30 mouse cellular contexts compared by ENCODE assay signal in the genomic region with DNA sequence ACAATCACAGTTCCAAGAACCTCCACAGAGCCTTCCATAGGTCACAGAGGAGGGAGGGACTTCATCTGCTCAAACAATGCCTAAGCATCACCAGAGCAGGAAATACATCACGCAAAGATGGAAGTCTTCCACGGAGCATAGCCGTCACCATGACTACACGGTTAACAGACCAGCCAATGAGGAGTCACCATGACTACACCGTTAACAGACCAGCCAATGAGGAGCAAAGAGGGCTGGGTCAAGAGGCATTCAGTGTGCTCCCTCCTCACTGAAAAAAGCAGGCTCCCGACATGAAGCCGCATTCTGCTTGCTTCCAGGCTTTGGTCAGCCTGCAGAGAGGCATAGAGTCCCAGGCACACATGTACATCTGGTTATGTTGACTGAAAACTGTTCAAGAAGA.
DNase-seq lines count a peak whose midpoint lies in the region; ATAC-seq and TF ChIP-seq lines count a peak whose summit lies in the region.
"Had no signal": no experiment of that assay in that cellular context is flagged by ENCODE, and none has a peak within 500 bp of the region (broad histone marks: within the 10 kb centered on the region; RNA-seq: fewer than 3 reads in every experiment).

No protein-coding gene starts in this region.

- TF ChIP-seq CTCF in hindbrain, postnatal 0 days (IDR thresholded peaks at IDR 0.05; ENCODE audit: low read depth), result no peak
- no peak for TF ChIP-seq CTCF in cortical plate, adult 2 months (IDR thresholded peaks at IDR 0.05; ENCODE audit: extremely low read depth, insufficient read depth, low read length)
- TF ChIP-seq CTCF in stomach, postnatal 0 days (IDR thresholded peaks at IDR 0.05; ENCODE audit: low read depth), result no peak

- no peak overlapping the region for H3K9ac ChIP-seq in hindbrain, postnatal 0 days (replicated peaks; ENCODE audit: low read length)
- H3K9ac ChIP-seq in hindbrain, embryonic 13.5 days, result no peak overlapping the region
- H3K9ac ChIP-seq in neural tube, embryonic 15.5 days (replicated peaks), result no peak overlapping the region
- H3K9ac ChIP-seq in stomach, postnatal 0 days (ENCODE audit: low read length), result no peak overlapping the region
- H3K9ac ChIP-seq: forebrain, embryonic 12.5 days; hindbrain, embryonic 15.5 days; liver, embryonic 14.5 days; neural tube, embryonic 12.5 days had no signal

- ATAC-seq in hindbrain, postnatal 0 days, result peak; percentile 68; the same call in 1 of the 2 replicates
- no peak for ATAC-seq in hindbrain, embryonic 13.5 days (ENCODE audit: low FRiP score)
- ATAC-seq in neural tube, embryonic 15.5 days (ENCODE audit: low FRiP score), result 0 out of 2 replicates have a peak, but pooled peaks have one; percentile 41
- no peak for ATAC-seq in stomach, postnatal 0 days (ENCODE audit: low FRiP score, low TSS enrichment)
- ATAC-seq: intestine, embryonic 16.5 days had no signal

- no peak overlapping the region for H3K27ac ChIP-seq in hindbrain, postnatal 0 days
- no peak overlapping the region for H3K27ac ChIP-seq in hindbrain, embryonic 13.5 days
- H3K27ac ChIP-seq in neural tube, embryonic 15.5 days (replicated peaks), result no peak overlapping the region
- H3K27ac ChIP-seq in cortical plate, adult 2 months (ENCODE audit: insufficient read depth, low read length), result peak overlapping the region; percentile 80; the same call in 1 of the 2 replicates
- no peak overlapping the region for H3K27ac ChIP-seq in stomach, postnatal 0 days (replicated peaks)
- H3K27ac ChIP-seq: forebrain, embryonic 12.5 days; gastrocnemius, adult 2 months; hindbrain, embryonic 15.5 days; kidney, postnatal 0 days; liver, embryonic 14.5 days; macrophage; neural tube, embryonic 12.5 days had no signal

- H3K9me3 ChIP-seq in hindbrain, postnatal 0 days (ENCODE audit: low read length), result peaks cover 6% of the 10 kb centered on the region; the same call in 1 of the 2 replicates
- peaks cover 11% of the 10 kb centered on the region for H3K9me3 ChIP-seq in hindbrain, embryonic 13.5 days
- H3K9me3 ChIP-seq in neural tube, embryonic 15.5 days (replicated peaks), result peaks cover 11% of the 10 kb centered on the region; the same call in 1 of the 2 replicates
- H3K9me3 ChIP-seq in stomach, postnatal 0 days (ENCODE audit: control insufficient read depth, low read length), result no peaks in the 10 kb centered on the region

- peak; percentile 9 for DNase-seq in hindbrain, postnatal 0 days (ENCODE audit: low spot score)
- no peak for DNase-seq in neural tube, embryonic 10.5 days (ENCODE audit: extremely low spot score, low spot score)
- no peak for DNase-seq in stomach, postnatal 0 days (ENCODE audit: low spot score)
- DNase-seq: adrenal gland, postnatal 10 days; B cell, adult 2 months; cerebellum, adult 11 months; cerebellum, adult 9-10 months; gastrocnemius, adult 2 months; gastrocnemius, postnatal 36 days; heart, adult 18-20 months; heart, postnatal 4 days; kidney, adult 8-10 months; kidney, postnatal 4 days; layer of hippocampus, adult 9-11 months; liver; lung, adult 2 months; lung, postnatal 10 days; midbrain, embryonic 14.5 days; right cerebral cortex, postnatal 4 days had no signal

- WGBS in hindbrain, postnatal 0 days, result 73% methylated on average over 7 of the region's 7 CpGs
- WGBS in hindbrain, embryonic 13.5 days, result 82% methylated on average over 7 of the region's 7 CpGs
- 81% methylated on average over 7 of the region's 7 CpGs for WGBS in neural tube, embryonic 15.5 days
- 82% methylated on average over 7 of the region's 7 CpGs for WGBS in stomach, postnatal 0 days

- H3K27me3 ChIP-seq in hindbrain, postnatal 0 days (ENCODE audit: insufficient read depth, low read length), result no peaks in the 10 kb centered on the region
- H3K27me3 ChIP-seq in hindbrain, embryonic 13.5 days, result no peaks in the 10 kb centered on the region
- H3K27me3 ChIP-seq in neural tube, embryonic 15.5 days (replicated peaks), result no peaks in the 10 kb centered on the region
- no peaks in the 10 kb centered on the region for H3K27me3 ChIP-seq in stomach, postnatal 0 days (ENCODE audit: control insufficient read depth, insufficient read depth, low read length)
- H3K27me3 ChIP-seq: forebrain, embryonic 12.5 days; hindbrain, embryonic 15.5 days; neural tube, embryonic 12.5 days had no signal

- TF ChIP-seq EP300 in stomach, postnatal 0 days (optimal IDR thresholded peaks at IDR 0.05), result no peak

- no peak for TF ChIP-seq POLR2A in cortical plate, adult 2 months (IDR thresholded peaks at IDR 0.05; ENCODE audit: extremely low read depth, insufficient read depth, low read length)

- no peak overlapping the region for H3K4me3 ChIP-seq in hindbrain, postnatal 0 days (ENCODE audit: low read length)
- no peak overlapping the region for H3K4me3 ChIP-seq in hindbrain, embryonic 13.5 days
- H3K4me3 ChIP-seq in neural tube, embryonic 15.5 days (replicated peaks), result no peak overlapping the region
- H3K4me3 ChIP-seq in cortical plate, adult 2 months (ENCODE audit: insufficient read depth, low read length), result no peak overlapping the region
- no peak overlapping the region for H3K4me3 ChIP-seq in stomach, postnatal 0 days (ENCODE audit: low read depth, low read length)
- H3K4me3 ChIP-seq: forebrain, embryonic 12.5 days; gastrocnemius, adult 2 months; hindbrain, embryonic 15.5 days; neural tube, embryonic 12.5 days had no signal

- H3K4me1 ChIP-seq in hindbrain, postnatal 0 days (ENCODE audit: insufficient read depth, low read length), result no peaks in the 10 kb centered on the region
- H3K4me1 ChIP-seq in hindbrain, embryonic 13.5 days (replicated peaks), result no peaks in the 10 kb centered on the region
- no peaks in the 10 kb centered on the region for H3K4me1 ChIP-seq in neural tube, embryonic 15.5 days
- H3K4me1 ChIP-seq in cortical plate, adult 2 months (ENCODE audit: control insufficient read depth, insufficient read depth, low read length), result peaks cover 5% of the 10 kb centered on the region; the same call in 1 of the 2 replicates
- no peaks in the 10 kb centered on the region for H3K4me1 ChIP-seq in stomach, postnatal 0 days (replicated peaks; ENCODE audit: control insufficient read depth, insufficient read depth)
- H3K4me1 ChIP-seq: forebrain, embryonic 12.5 days; hindbrain, embryonic 15.5 days; neural tube, embryonic 12.5 days had no signal

- no peaks in the 10 kb centered on the region for H3K36me3 ChIP-seq in hindbrain, postnatal 0 days (ENCODE audit: insufficient read depth, low read length)
- no peaks in the 10 kb centered on the region for H3K36me3 ChIP-seq in hindbrain, embryonic 13.5 days
- H3K36me3 ChIP-seq in neural tube, embryonic 15.5 days, result no peaks in the 10 kb centered on the region
- H3K36me3 ChIP-seq in stomach, postnatal 0 days (ENCODE audit: control insufficient read depth, insufficient read depth, low read length), result no peaks in the 10 kb centered on the region
- H3K36me3 ChIP-seq: forebrain, embryonic 12.5 days; hindbrain, embryonic 15.5 days; neural tube, embryonic 12.5 days had no signal

- H3K4me2 ChIP-seq in hindbrain, postnatal 0 days (ENCODE audit: low read depth, low read length), result no peak overlapping the region
- no peak overlapping the region for H3K4me2 ChIP-seq in hindbrain, embryonic 13.5 days
- H3K4me2 ChIP-seq in neural tube, embryonic 15.5 days, result no peak overlapping the region
- H3K4me2 ChIP-seq in stomach, postnatal 0 days (replicated peaks; ENCODE audit: low read depth), result no peak overlapping the region
- H3K4me2 ChIP-seq: forebrain, embryonic 12.5 days; heart, embryonic 11.5 days; hindbrain, embryonic 15.5 days; neural tube, embryonic 12.5 days had no signal

Comparison
In these comparisons a context has a peak if more than half of its experiments do, and no peak if none do; other contexts are left out.
1. ATAC-seq: peak in hindbrain, postnatal 0 days (single experiment) and neural tube, embryonic 15.5 days (single experiment); none in hindbrain, embryonic 13.5 days (single experiment) and stomach, postnatal 0 days (single experiment).